Mouse (Mus musculus) neural tube, embryonic 11.5 days (tissue): ENCODE data around the gene Olfr65. TPM values are rescaled to one million over a fixed set of nuclear protein-coding genes. Genes with fewer than 3 reads are reported as not detected.

Experiments used
- ATAC-seq: fragments of 200-750 bp; cut with Nextera tagmentation; 2 replicates; pipeline ENCODE4 v1.8.0; 2017; ENCODE audit warnings: moderate number of reproducible peaks, mild to moderate bottlenecking, moderate TSS enrichment, moderate library complexity; ENCODE audit not compliant: insufficient read depth, low FRiP score, low TSS enrichment
- DNase-seq: peaks from one replicate; pipeline ENCODE4 v3.0.0-alpha.2; 2015; ENCODE audit warnings: low spot score
- H3K27ac ChIP-seq: fragments of 300-500 bp; sonication (generic); 2 replicates; pipeline ENCODE4 v1.5.1; 2014; ENCODE audit warnings: low read depth, mild to moderate bottlenecking, low read length
- H3K27me3 ChIP-seq: fragments of 300-500 bp; sonication (generic); 2 replicates; pipeline ENCODE4 v1.6.1; 2014; ENCODE audit warnings: mild to moderate bottlenecking, low read length, mixed read lengths; ENCODE audit not compliant: control insufficient read depth, insufficient read depth
- H3K36me3 ChIP-seq: fragments of 300-500 bp; sonication (generic); 2 replicates; pipeline ENCODE4 v1.6.1; 2014; ENCODE audit warnings: mild to moderate bottlenecking, low read length, moderate library complexity, mixed read lengths; ENCODE audit not compliant: control insufficient read depth, insufficient read depth
- H3K4me1 ChIP-seq: fragments of 300-500 bp; sonication (generic); 2 replicates; pipeline ENCODE4 v1.6.1; 2014; ENCODE audit warnings: low read length, mixed read lengths; ENCODE audit not compliant: control insufficient read depth, insufficient read depth
- H3K4me2 ChIP-seq: fragments of 300-500 bp; sonication (generic); 2 replicates; pipeline ENCODE4 v1.6.1; 2014; ENCODE audit warnings: low read depth, mild to moderate bottlenecking, moderate library complexity
- H3K4me3 ChIP-seq: fragments of 300-500 bp; sonication (generic); 2 replicates; pipeline ENCODE4 v1.5.1; 2014; ENCODE audit warnings: low read depth, low read length
- H3K9ac ChIP-seq: fragments of 300-500 bp; sonication (generic); 2 replicates; pipeline ENCODE4 v1.6.1; 2014; ENCODE audit warnings: mild to moderate bottlenecking, low read length
- H3K9me3 ChIP-seq: fragments of 300-500 bp; sonication (generic); 2 replicates; pipeline ENCODE4 v1.6.1; 2016; ENCODE audit warnings: low read length; ENCODE audit not compliant: control insufficient read depth
- WGBS: fragments of 180-500 bp; shearing (Covaris S2); extraction: QIAGEN DNeasy Blood & Tissue Kit; methylation state at CpG from one replicate; pipeline ENCODE4 v1.1.7; 2014; 5-methylcytosine and 5-hydroxymethylcytosine counted together
- polyA plus RNA-seq: library from polyadenylated mRNA; unstranded; fragments of >200 nt; fragmentation: Nextera tagmentation; extraction: Ambion mirVana; gene quantifications from 2 replicates; pipeline ENCODE4 v1.2.1, GENCODE M21; 2014

Olfr65 gene
- polyA plus RNA-seq, 1 experiment from 2014 or later, result not detected

- H3K4me3 ChIP-seq, result no peak overlapping the region
- H3K36me3 ChIP-seq, result no peaks in the 10 kb centered on the region
- H3K9me3 ChIP-seq, result no peaks in the 10 kb centered on the region
- H3K27me3 ChIP-seq, result no peaks in the 10 kb centered on the region
- no peaks in the 10 kb centered on the region for H3K4me1 ChIP-seq
- DNase-seq (no peak), ATAC-seq (no peak)
- H3K4me2 ChIP-seq, result no peak overlapping the region
- 86% methylated on average over 2 of the region's 2 CpGs for WGBS
- H3K9ac ChIP-seq, result no peak overlapping the region
- no peak overlapping the region for H3K27ac ChIP-seq
Observed at GRCm38 (mm10) chr7:103877093-103877492, 26.2 kb upstream of the Olfr65 start.

- H3K4me2 ChIP-seq, result no peak within 1 kb of the TSS
- no peaks in the 10 kb centered on the region for H3K9me3 ChIP-seq
- no peaks in the 10 kb centered on the region for H3K27me3 ChIP-seq
- no peaks in the 10 kb centered on the region for H3K4me1 ChIP-seq
- H3K36me3 ChIP-seq, result no peaks in the 10 kb centered on the region
- H3K27ac ChIP-seq, result no peak within 1 kb of the TSS
- ATAC-seq (no peak), DNase-seq (no peak)
- no peak within 1 kb of the TSS for H3K9ac ChIP-seq
- H3K4me3 ChIP-seq, result no peak within 1 kb of the TSS
Observed at GRCm38 (mm10) chr7:103886152-103886551, 17.1 kb upstream of the Olfr65 start, which contains the start of gene Olfr66. Olfr66 (minus strand) TSS chr7:103886252.

- Histone ChIP-seq H3K36me3 (no peaks in the 10 kb centered on the region), H3K4me1 (no peaks in the 10 kb centered on the region), H3K4me2 (no peak within 1 kb of the TSS), H3K9ac (no peak within 1 kb of the TSS), H3K9me3 (no peaks in the 10 kb centered on the region), H3K27me3 (no peaks in the 10 kb centered on the region), H3K4me3 (no peak within 1 kb of the TSS), H3K27ac (no peak within 1 kb of the TSS)
- ATAC-seq (no peak), DNase-seq (no peak)
- 68% methylated on average over 1 of the region's 1 CpGs for WGBS
Observed at GRCm38 (mm10) chr7:103894385-103894784, 8.9 kb upstream of the Olfr65 start, which contains the start of gene Olfr64. Olfr64 (minus strand) TSS chr7:103894485.

DNA sequence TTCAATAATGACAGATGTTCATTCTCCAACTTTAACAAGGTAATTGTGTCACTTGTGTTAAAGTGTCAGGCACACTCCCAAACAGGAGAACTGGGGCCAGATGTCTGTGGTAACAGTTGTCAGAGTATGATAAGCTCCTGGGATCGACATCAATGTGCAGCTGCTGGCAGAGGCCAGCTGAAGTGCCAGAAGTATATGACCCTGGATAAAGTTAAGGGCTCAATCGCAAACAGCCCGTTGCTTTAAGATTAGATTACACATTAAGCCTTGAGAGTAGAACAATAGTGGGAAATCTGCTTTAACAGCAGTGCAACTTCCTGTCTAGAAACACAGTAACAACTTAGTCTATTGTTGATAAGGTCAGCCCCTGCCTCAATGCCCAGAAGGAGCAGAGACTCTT, 6.8 kb downstream of the Olfr65 start:
- Histone ChIP-seq H3K9ac (no peak overlapping the region), H3K4me3 (no peak overlapping the region), H3K4me1 (no peaks in the 10 kb centered on the region), H3K27ac (no peak overlapping the region), H3K9me3 (no peaks in the 10 kb centered on the region), H3K36me3 (no peaks in the 10 kb centered on the region), H3K27me3 (no peaks in the 10 kb centered on the region), H3K4me2 (no peak overlapping the region)
- DNase-seq (no peak), ATAC-seq (no peak)
- WGBS, result 51% methylated on average over 3 of the region's 3 CpGs

DNA sequence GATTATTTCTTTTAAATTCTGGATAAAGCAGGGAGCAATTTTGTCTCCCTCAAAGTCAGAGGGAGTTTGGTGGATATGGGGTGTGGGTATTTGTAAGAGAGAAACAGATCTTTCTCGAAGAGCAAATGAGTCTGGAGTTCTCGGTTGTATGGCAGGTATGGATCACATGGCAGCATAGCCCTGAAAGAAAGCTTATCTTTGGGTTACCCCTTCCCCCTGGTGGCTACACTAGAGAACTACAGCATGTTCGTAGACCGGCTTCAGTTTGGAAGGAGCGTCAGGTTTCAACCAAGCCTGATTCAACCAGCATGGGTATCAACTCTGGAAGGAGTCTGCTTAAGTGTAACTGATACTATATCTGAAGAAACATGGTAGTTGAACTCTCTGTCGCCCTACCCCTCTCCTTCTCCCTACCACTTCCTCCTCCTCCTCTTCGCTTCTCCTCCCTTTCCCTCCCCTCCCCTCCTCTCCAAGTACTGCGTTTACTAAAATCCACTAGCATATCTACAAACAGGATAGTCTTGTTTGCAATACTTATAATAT, 9.8 kb downstream of the Olfr65 start:
- DNase-seq, result peak; percentile 11

GRCm38 (mm10) chr7:103915338-103915737, 12.1 kb downstream of the Olfr65 start:
- Histone ChIP-seq H3K9ac (no peak overlapping the region), H3K36me3 (no peaks in the 10 kb centered on the region), H3K4me1 (no peaks in the 10 kb centered on the region), H3K4me2 (no peak overlapping the region), H3K4me3 (no peak overlapping the region), H3K9me3 (no peaks in the 10 kb centered on the region), H3K27me3 (no peaks in the 10 kb centered on the region), H3K27ac (no peak overlapping the region)
- no peak for ATAC-seq
- no peak for DNase-seq

More for the DNA sequence above, 9.8 kb downstream of the Olfr65 start:
- Histone ChIP-seq H3K4me3 (no peak overlapping the region), H3K4me2 (no peak overlapping the region), H3K27me3 (no peaks in the 10 kb centered on the region), H3K27ac (no peak overlapping the region), H3K36me3 (no peaks in the 10 kb centered on the region), H3K9ac (no peak overlapping the region), H3K9me3 (no peaks in the 10 kb centered on the region), H3K4me1 (no peaks in the 10 kb centered on the region)
- WGBS, result 48% methylated on average over 8 of the region's 8 CpGs
- no peak; the same call in 1 of the 2 replicates for ATAC-seq

DNA sequence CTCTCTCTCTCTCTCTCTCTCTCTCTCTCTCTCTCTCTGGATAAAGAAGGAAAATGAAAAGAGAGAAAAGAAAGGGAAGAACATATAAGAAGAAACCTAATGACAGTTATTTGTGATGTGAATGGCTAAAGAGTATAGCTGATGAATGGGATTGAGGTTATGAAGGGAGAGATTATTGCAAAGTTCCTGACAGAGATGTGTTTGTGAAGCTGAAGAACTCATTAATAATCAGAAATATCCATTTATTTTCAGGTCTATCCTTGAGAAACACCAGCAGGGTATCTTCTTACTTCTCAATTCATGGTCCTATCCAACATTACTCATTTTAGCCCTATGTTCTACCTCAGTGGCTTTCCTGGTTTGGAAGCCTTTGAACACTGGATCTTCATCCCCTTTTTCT, 25.2 kb downstream of the Olfr65 start, which contains the start of gene Olfr631:
Olfr631 (plus strand) TSS at position 301 of the 400 bp plus-strand sequence.
- H3K4me3 ChIP-seq, result no peak within 1 kb of the TSS
- H3K4me1 ChIP-seq, result no peaks in the 10 kb centered on the region
- no peaks in the 10 kb centered on the region for H3K9me3 ChIP-seq
- ATAC-seq (no peak), DNase-seq (no peak)
- no peaks in the 10 kb centered on the region for H3K27me3 ChIP-seq
- H3K36me3 ChIP-seq, result no peaks in the 10 kb centered on the region
- no peak within 1 kb of the TSS for H3K27ac ChIP-seq
- H3K4me2 ChIP-seq, result no peak within 1 kb of the TSS
- H3K9ac ChIP-seq, result no peak within 1 kb of the TSS

DNA sequence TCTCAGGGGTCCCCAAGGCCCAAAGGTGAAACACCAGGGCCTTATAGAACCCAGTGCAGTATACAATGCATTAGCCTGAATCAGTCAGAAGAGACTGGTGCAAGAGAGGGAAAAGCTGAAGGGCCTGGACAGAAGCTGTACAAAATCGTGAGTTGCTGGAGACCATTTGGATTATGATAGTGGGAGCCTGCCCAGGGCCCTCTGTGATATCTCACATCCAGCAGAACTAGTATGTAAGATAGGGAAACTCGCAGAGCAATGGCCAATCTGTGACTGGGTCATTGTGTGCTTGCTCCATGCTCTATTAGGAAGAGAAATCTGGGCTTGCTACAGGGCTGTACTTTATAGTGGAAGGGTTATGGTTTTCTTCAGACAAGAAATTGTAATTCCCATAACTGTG, 31.0 kb downstream of the Olfr65 start, which contains the start of gene Olfr632:
Olfr632 (plus strand) TSS at position 84 of the 400 bp plus-strand sequence.
- Histone ChIP-seq H3K9me3 (no peaks in the 10 kb centered on the region), H3K4me3 (no peak within 1 kb of the TSS), H3K4me1 (no peaks in the 10 kb centered on the region), H3K27ac (no peak within 1 kb of the TSS), H3K36me3 (no peaks in the 10 kb centered on the region), H3K4me2 (no peak within 1 kb of the TSS), H3K9ac (no peak within 1 kb of the TSS), H3K27me3 (no peaks in the 10 kb centered on the region)
- no peak for DNase-seq
- ATAC-seq, result no peak
- 82% methylated on average over 2 of the region's 2 CpGs for WGBS

DNA sequence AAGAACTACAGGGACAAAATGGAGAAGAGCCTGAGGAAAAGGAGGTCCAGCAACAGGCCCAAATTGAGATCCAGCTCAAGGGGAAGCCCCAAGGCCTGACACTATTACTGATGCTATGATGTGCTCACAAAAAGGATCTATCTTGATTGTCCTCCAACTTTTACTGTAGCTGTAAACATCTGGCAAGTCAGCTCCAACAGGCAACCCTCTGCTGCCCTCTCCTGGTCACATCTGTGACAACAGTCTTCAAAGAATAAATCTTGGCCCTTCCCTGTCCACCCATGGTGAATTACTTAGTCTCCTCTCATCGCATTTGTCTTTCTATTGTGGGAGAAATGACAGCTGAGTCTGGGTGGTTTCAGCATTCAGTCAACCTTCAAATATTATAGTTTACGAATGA, 39.4 kb downstream of the Olfr65 start:
- 32% methylated on average over 2 of the region's 2 CpGs for WGBS
- Histone ChIP-seq H3K4me3 (no peak overlapping the region), H3K9ac (no peak overlapping the region)

More for the DNA sequence above, 39.4 kb downstream of the Olfr65 start:
- Histone ChIP-seq H3K27ac (no peak overlapping the region), H3K36me3 (no peaks in the 10 kb centered on the region), H3K4me2 (no peak overlapping the region), H3K4me1 (no peaks in the 10 kb centered on the region), H3K27me3 (no peaks in the 10 kb centered on the region), H3K9me3 (no peaks in the 10 kb centered on the region)
- DNase-seq, result peak; percentile 56
- ATAC-seq, result no peak
